10 mouse cellular contexts compared by ENCODE assay signal in the genomic region with DNA sequence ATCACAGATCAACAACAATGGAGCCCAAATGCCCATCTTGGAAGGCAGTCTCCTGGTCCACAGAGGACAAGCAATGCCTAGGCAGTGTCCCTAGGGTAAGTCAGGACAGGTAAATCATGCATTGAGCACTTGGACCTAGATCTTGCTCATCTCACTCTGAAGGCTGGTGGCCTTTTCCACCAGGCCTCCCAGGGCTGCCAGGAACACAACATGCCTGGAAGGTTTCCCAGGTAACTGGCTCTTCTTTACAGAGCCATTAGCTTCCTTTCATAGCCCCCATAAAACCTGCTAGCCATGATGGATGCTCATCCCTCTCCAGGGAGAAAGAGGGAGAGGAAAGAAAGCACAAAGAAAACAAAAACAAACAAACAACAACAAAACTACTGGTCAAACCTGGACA. TPM values are rescaled to one million over a fixed set of nuclear protein-coding genes. Genes with fewer than 3 reads are reported as not detected.
A peak's percentile ranks its signal among the peaks of the same experiment; 100 is the strongest.
DNase-seq lines count a peak whose midpoint lies in the region; ATAC-seq and TF ChIP-seq lines count a peak whose summit lies in the region.
"Had no signal": no experiment of that assay in that cellular context is flagged by ENCODE, and none has a peak within 500 bp of the region (broad histone marks: within the 10 kb centered on the region; RNA-seq: fewer than 3 reads in every experiment).

No protein-coding gene starts in this region.

- no peak for TF ChIP-seq EP300 in stomach, postnatal 0 days (optimal IDR thresholded peaks at IDR 0.05)

- H3K4me3 ChIP-seq in heart, embryonic 10.5 days: no peak overlapping the region
- no peak overlapping the region for H3K4me3 ChIP-seq in stomach, embryonic 15.5 days (replicated peaks)
- H3K4me3 ChIP-seq in stomach, postnatal 0 days (ENCODE audit: low read depth, low read length): no peak overlapping the region
- H3K4me3 ChIP-seq in hindbrain, embryonic 13.5 days: no peak overlapping the region

- H3K4me1 ChIP-seq in heart, embryonic 10.5 days: peaks cover 90% of the 10 kb centered on the region
- peaks cover 17% of the 10 kb centered on the region for H3K4me1 ChIP-seq in stomach, embryonic 15.5 days
- H3K4me1 ChIP-seq in stomach, postnatal 0 days (replicated peaks; ENCODE audit: control insufficient read depth, insufficient read depth): peaks cover 8% of the 10 kb centered on the region; the same call in 1 of the 2 replicates
- H3K4me1 ChIP-seq in hindbrain, embryonic 13.5 days (replicated peaks): peaks cover 76% of the 10 kb centered on the region

- ATAC-seq in stomach, embryonic 15.5 days (ENCODE audit: insufficient read depth, low FRiP score, low read depth): no peak
- no peak for ATAC-seq in stomach, postnatal 0 days (ENCODE audit: low FRiP score, low TSS enrichment)
- no peak for ATAC-seq in hindbrain, embryonic 13.5 days (ENCODE audit: low FRiP score)

- no peak overlapping the region for H3K9ac ChIP-seq in stomach, embryonic 15.5 days
- no peak overlapping the region for H3K9ac ChIP-seq in stomach, postnatal 0 days (ENCODE audit: low read length)
- H3K9ac ChIP-seq in hindbrain, embryonic 13.5 days: no peak overlapping the region
- H3K9ac ChIP-seq: lung, embryonic 14.5 days had no signal

- no peaks in the 10 kb centered on the region for H3K9me3 ChIP-seq in heart, embryonic 10.5 days
- no peaks in the 10 kb centered on the region for H3K9me3 ChIP-seq in stomach, embryonic 15.5 days
- H3K9me3 ChIP-seq in stomach, postnatal 0 days (ENCODE audit: control insufficient read depth, low read length): no peaks in the 10 kb centered on the region
- no peaks in the 10 kb centered on the region for H3K9me3 ChIP-seq in hindbrain, embryonic 13.5 days

- no peak for TF ChIP-seq CTCF in stomach, postnatal 0 days (IDR thresholded peaks at IDR 0.05; ENCODE audit: low read depth)

- peak overlapping the region; percentile 75; the same call in 1 of the 2 replicates for H3K27ac ChIP-seq in heart, embryonic 10.5 days
- H3K27ac ChIP-seq in stomach, embryonic 15.5 days: peak overlapping the region; percentile 80; the same call in 1 of the 2 replicates
- no peak overlapping the region for H3K27ac ChIP-seq in stomach, postnatal 0 days (replicated peaks)
- peak overlapping the region; percentile 86 for H3K27ac ChIP-seq in hindbrain, embryonic 13.5 days

- no peak for DNase-seq in heart, embryonic 10.5 days (ENCODE audit: low spot score)
- no peak for DNase-seq in heart, postnatal 36 days
- no peak for DNase-seq in stomach, postnatal 0 days (ENCODE audit: low spot score)
- DNase-seq in ovary, postnatal 10 days (ENCODE audit: low spot score): no peak
- DNase-seq in kidney, adult 9 months: no peak
- DNase-seq: lung, embryonic 14.5 days; right cerebral cortex, postnatal 25 days had no signal

- intact Hi-C loops in heart, postnatal 36 days (cut with DNase I): no loop called here

- H3K27me3 ChIP-seq in heart, embryonic 10.5 days (ENCODE audit: insufficient read depth, poor library complexity, severe bottlenecking): no peaks in the 10 kb centered on the region
- no peaks in the 10 kb centered on the region for H3K27me3 ChIP-seq in stomach, embryonic 15.5 days (replicated peaks)
- no peaks in the 10 kb centered on the region for H3K27me3 ChIP-seq in stomach, postnatal 0 days (ENCODE audit: control insufficient read depth, insufficient read depth, low read length)
- H3K27me3 ChIP-seq in hindbrain, embryonic 13.5 days: no peaks in the 10 kb centered on the region
- H3K27me3 ChIP-seq: CH12.LX had no signal

- no peaks in the 10 kb centered on the region for H3K36me3 ChIP-seq in heart, embryonic 10.5 days
- H3K36me3 ChIP-seq in stomach, embryonic 15.5 days: no peaks in the 10 kb centered on the region
- H3K36me3 ChIP-seq in stomach, postnatal 0 days (ENCODE audit: control insufficient read depth, insufficient read depth, low read length): no peaks in the 10 kb centered on the region
- no peaks in the 10 kb centered on the region for H3K36me3 ChIP-seq in hindbrain, embryonic 13.5 days

- H3K4me2 ChIP-seq in stomach, embryonic 15.5 days: no peak overlapping the region
- H3K4me2 ChIP-seq in stomach, postnatal 0 days (replicated peaks; ENCODE audit: low read depth): no peak overlapping the region
- no peak overlapping the region for H3K4me2 ChIP-seq in hindbrain, embryonic 13.5 days
- H3K4me2 ChIP-seq: lung, embryonic 14.5 days had no signal

RNA-seq across cellular contexts. Expression of gene Arl6ip4, which starts 50.9 kb away (rescaled TPM):
- polyA plus RNA-seq in heart, embryonic 10.5 days (2016; fragmentation: Nextera tagmentation; extraction: Ambion mirVana): 86.9 and 116 TPM in 2 replicates
- total RNA-seq in heart, postnatal 36 days (2021): 10 to 100 TPM; 36.5 to 39.0 TPM
- polyA plus RNA-seq in stomach, embryonic 15.5 days (2015; fragmentation: Nextera tagmentation; extraction: Ambion mirVana): 101 and 102 TPM in 2 replicates
- 77.1 and 78.9 TPM in 2 replicates for polyA plus RNA-seq in stomach, postnatal 0 days (2015; fragmentation: Nextera tagmentation; extraction: Ambion mirVana)
- polyA plus RNA-seq in hindbrain, embryonic 13.5 days (2015; fragmentation: Nextera tagmentation; extraction: Ambion mirVana): 71.7 and 75.1 TPM in 2 replicates

RNA-seq across cellular contexts. Expression of gene Ogfod2, which starts 54.6 kb away (rescaled TPM):
- 19.6 and 20.1 TPM in 2 replicates for polyA plus RNA-seq in heart, embryonic 10.5 days (2016; fragmentation: Nextera tagmentation; extraction: Ambion mirVana)
- 10 to 100 TPM; 14.4 to 16.2 TPM for total RNA-seq in heart, postnatal 36 days (2021)
- polyA plus RNA-seq in stomach, embryonic 15.5 days (2015; fragmentation: Nextera tagmentation; extraction: Ambion mirVana): 24.2 and 25.7 TPM in 2 replicates
- 19.0 and 21.0 TPM in 2 replicates for polyA plus RNA-seq in stomach, postnatal 0 days (2015; fragmentation: Nextera tagmentation; extraction: Ambion mirVana)
- polyA plus RNA-seq in hindbrain, embryonic 13.5 days (2015; fragmentation: Nextera tagmentation; extraction: Ambion mirVana): 29.4 and 34.0 TPM in 2 replicates
